In the genomic region with DNA sequence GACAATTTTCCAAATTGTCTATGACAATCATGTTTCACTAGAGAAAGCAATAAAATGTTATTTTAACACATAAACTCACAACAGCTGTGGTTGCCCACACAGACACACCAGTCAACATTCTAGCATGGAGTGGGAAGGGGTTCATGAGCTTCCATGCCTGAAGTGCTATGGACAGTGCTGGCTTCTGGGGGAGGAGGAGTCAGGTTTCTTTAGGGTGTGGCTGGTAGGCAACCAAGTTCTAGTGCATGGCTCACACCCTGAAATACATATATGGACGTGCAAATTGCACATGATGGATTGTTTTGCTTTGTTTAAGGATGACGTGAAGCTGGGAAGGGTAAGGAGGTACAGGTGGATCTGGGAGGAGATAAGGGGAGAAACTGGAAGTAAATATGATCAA, we compare ENCODE assay signal across 18 mouse cellular contexts.
"Had no signal": no experiment of that assay in that cellular context is flagged by ENCODE, and none has a peak within 500 bp of the region (broad histone marks: within the 10 kb centered on the region; RNA-seq: fewer than 3 reads in every experiment).

No protein-coding gene starts in this region.

- DNase-seq: kidney, adult 2 months; kidney, postnatal 25 days; left cerebral cortex, postnatal 4 days; lung, adult 18-20 months; lung, postnatal 10 days; lung, postnatal 36 days; thymus, adult 18-20 months; thymus, postnatal 36 days had no signal

- H3K27ac ChIP-seq: kidney, postnatal 0 days; limb, embryonic 12.5 days; limb, embryonic 15.5 days; lung, embryonic 15.5 days; midbrain, embryonic 10.5 days; neural tube, embryonic 13.5 days had no signal

- H3K27me3 ChIP-seq: limb, embryonic 12.5 days; limb, embryonic 15.5 days; lung, embryonic 15.5 days; megakaryocyte, embryonic 14.5 days; midbrain, embryonic 13.5 days; neural tube, embryonic 13.5 days had no signal

- ATAC-seq: intestine, postnatal 0 days; midbrain, embryonic 13.5 days; midbrain, embryonic 16.5 days had no signal

- H3K4me2 ChIP-seq: limb, embryonic 12.5 days; limb, embryonic 15.5 days; lung, embryonic 15.5 days; midbrain, embryonic 13.5 days; neural tube, embryonic 13.5 days had no signal

- H3K36me3 ChIP-seq: limb, embryonic 12.5 days; limb, embryonic 15.5 days; lung, embryonic 15.5 days; midbrain, embryonic 10.5 days; midbrain, embryonic 13.5 days; neural tube, embryonic 13.5 days had no signal

- H3K9ac ChIP-seq: limb, embryonic 12.5 days; limb, embryonic 15.5 days; lung, embryonic 15.5 days; midbrain, embryonic 13.5 days; neural tube, embryonic 13.5 days had no signal

- H3K9me3 ChIP-seq: limb, embryonic 12.5 days; limb, embryonic 15.5 days; lung, embryonic 15.5 days; megakaryocyte, embryonic 14.5 days; midbrain, embryonic 10.5 days; midbrain, embryonic 13.5 days; neural tube, embryonic 13.5 days had no signal

- H3K4me1 ChIP-seq: lung, embryonic 15.5 days had no signal

- H3K4me3 ChIP-seq: limb, embryonic 12.5 days; limb, embryonic 15.5 days; lung, embryonic 15.5 days; midbrain, embryonic 10.5 days; midbrain, embryonic 13.5 days; neural tube, embryonic 13.5 days had no signal
